Mouse (Mus musculus) lung, adult 2 months (tissue): Measurements from ENCODE around the gene Kif5a.

Experiments
- CTCF ChIP-seq: fragments of 200-500 bp; IDR thresholded peaks from 2 replicates; pipeline ENCODE4 v1.5.1; 2011; ENCODE audit warnings: mild to moderate bottlenecking, low read length, control low read depth; ENCODE audit not compliant: insufficient read depth
- POLR2A ChIP-seq: fragments of 200-500 bp; IDR thresholded peaks from 2 replicates; pipeline ENCODE4 v1.6.1; 2011; ENCODE audit warnings: low read depth, mild to moderate bottlenecking, control low read depth, low read length, borderline replicate concordance; ENCODE audit errors: extremely low read depth

DNA sequence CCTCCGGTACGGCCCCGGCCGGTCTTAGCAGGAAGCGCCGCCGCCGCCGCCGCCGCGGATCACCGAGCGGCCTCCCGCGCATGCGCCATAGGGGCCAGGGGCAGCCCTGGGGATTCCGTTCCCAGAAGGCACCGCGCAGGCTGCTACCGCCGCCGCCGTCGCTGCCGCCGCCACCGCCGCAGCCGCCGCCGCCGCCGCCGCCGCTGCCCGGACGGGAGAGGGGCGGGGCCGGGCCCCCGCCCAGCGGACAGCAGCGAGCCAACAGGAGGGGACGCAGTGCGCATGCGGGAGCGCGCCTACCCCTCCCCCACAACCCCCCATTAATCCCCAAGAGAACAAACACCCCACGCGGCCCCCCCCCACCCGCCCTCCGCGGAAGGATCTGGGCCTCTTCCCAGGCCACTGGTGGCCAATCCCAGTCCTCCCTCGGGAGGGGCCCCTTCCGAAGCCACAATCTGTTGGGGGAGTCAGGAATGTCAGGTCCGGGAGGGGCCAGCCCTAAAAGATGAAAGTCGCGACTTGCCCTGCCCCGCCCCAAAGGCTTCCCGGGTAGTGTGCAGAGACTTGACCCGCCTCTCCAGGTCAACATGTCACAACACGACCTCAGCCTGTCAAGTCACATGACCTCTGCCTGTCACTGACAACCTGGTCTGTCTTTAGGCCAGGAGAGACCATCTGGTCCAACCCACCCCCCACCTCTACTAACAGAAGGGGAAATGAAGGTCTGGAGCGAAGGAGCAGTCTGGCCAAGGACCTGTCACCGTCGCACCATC is 25.8 kb upstream of the Kif5a start, which contains the start of gene Mbd6:
- TF ChIP-seq CTCF, result no peak
- peak; percentile 76; the same call in 1 of the 2 replicates for TF ChIP-seq POLR2A
